Mouse (Mus musculus) cerebellum, adult 9-10 months (tissue): ENCODE measurements at regions not wholly inside any gene's neighbourhood (a gene's known extent, or its start where the extent isn't known, plus 50 kb on each side); places are given as distances from the start of the nearest gene placed in this dataset.
A peak's percentile ranks its signal among the peaks of the same experiment; 100 is the strongest.

ENCODE experiments used
- DNase-seq: peaks from one replicate; pipeline ENCODE4 v3.0.0; 2022

DNA sequence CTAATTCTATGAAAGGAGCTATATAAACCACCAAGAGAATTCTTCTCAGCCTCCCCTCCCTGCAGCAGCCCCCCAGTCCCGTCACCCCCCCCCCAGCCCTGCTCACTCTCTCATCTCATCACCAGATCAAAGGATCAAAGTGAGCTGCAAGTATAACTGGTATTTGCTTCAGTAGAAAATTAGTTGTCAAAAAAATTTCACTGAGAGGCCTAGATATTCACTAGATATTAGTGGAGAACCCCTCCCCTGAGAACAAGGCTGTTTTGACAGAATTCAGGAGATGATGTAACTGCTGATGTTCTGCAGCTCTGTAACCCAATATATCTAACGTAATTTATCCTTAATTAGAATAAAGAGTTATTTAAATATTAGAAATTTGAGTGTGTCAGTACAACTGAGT is 124.2 kb upstream of the Slitrk2 start:
- no peak for DNase-seq

DNA sequence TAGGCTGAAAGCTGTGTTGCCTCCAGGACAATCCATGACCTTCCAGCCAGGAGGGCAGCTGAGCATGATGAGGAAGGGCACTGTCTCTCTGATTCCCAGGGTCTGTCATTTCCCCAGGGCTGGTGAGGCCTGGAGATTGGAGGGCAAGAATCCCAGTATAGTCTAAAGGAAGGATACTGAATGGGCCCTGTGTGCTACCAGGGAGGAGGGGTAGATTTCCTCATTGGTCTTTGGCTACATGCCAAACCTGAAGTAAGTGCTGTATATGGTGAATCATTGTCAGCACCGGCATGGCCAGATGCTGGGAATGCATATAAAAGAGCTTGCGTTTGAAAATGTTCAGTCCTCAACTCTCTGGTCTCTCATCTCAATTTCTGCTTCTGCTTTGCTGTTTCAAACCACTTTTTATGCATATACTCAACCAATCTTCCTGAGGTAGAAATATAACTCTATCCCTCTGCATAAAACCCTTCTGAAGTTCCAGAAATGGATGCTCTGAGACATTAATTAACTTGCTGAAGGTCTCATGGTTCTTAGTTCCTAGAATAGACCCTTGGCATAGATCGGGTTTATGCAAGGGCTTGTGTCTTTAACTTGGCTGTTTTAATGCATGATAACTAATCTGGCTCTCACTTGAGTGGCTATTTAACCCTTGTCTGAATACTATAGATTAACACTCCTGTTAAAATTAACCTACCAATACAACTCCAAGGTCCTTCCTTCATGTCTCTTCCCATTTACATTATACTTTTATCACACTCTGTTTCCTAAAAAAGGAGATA is 122.1 kb upstream of the Slitrk2 start:
- no peak for DNase-seq

DNA sequence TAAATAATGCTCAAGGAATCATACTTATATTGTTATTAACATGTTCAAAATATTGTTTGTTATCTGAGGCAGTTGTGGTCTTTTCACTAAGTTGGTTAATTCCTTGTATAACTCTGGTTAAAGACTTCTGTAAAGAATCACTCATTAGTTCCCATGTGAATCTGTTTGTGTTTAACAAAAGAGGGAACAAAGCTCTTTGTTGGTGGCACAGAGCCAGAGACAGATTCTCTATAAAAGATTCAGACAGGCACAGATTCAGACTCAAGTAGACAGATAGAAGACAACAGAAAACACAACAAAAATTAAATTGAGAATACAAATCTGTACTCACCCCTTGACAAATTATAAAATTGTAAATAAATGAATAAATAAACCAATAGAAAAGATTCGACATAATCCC is 120.2 kb upstream of the Slitrk2 start:
- DNase-seq = no peak

DNA sequence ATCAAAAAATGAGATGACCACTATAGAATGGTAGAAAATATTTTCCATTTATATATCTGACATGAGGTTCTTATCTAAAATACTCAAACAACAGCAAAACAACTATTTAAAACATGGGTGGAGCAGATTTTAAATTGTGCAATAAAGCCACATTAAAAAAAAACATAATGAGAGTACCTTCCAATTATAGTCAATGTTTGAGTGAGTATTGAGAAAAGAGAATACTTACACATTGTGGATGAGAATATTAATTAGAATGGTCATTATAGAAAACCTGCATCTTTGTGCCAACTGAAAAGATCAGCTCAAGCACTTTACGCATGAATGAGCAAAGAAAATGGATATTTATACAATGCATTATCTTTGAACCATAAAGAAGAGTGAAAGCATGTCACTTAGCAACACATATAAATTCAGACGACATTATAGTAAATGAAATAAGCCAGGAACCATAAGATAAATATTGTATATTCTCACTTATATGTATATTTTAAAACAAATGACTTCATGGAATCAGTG is 105.1 kb upstream of the Slitrk2 start:
- DNase-seq = no peak

DNA sequence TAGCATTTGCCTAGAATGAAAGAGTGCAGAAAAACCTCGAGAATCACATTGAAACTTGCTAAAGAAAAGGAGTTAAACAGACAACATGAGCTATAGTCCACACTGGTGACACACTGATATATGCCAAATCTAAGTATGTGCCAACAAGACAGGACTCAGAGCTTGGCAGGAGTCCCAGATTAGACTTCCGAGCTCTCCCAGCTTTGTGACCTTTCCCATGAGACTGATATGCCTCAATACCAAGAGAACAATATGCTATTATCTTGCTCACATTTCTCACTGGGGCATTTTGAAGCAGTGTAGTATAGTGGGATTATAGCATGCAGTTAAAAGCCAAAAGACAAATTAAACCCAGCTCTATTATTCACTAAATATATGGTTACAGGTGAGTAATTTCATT is 94.6 kb upstream of the Slitrk2 start:
- DNase-seq = peak; percentile 29
